Mouse (Mus musculus) CH12.LX (cell line): Measurements from ENCODE around the gene Kif19a. TPM values are rescaled to one million over a fixed set of nuclear protein-coding genes. Genes with fewer than 3 reads are reported as not detected.

ENCODE experiments used
- DNase-seq: peaks from one replicate; pipeline ENCODE4 v3.0.0-alpha.2; 2013; ENCODE audit errors: extremely low read depth
- H3K27ac ChIP-seq: 2 replicates; pipeline ENCODE4 v1.5.1; 2012; ENCODE audit warnings: low read depth, mild to moderate bottlenecking, control low read depth, moderate library complexity; ENCODE audit not compliant: insufficient read depth
- H3K27me3 ChIP-seq: replicated peaks from 2 replicates; pipeline ENCODE3; 2012; ENCODE audit warnings: inconsistent platforms
- H3K36me3 ChIP-seq, 2 experiments: replicated peaks in 1 of 2; 2 replicates each; pipeline versions ENCODE3 to v1.6.1; 2012; ENCODE audit warnings: inconsistent platforms in 1 of 2, low read length in 1 of 2, mild to moderate bottlenecking in 1 of 2, mixed read lengths in 1 of 2, moderate library complexity in 1 of 2; ENCODE audit not compliant: control insufficient read depth in 1 of 2, insufficient read depth in 1 of 2
- H3K4me1 ChIP-seq, 2 experiments: 2 replicates each; pipeline ENCODE4 v1.6.1; 2012; ENCODE audit warnings: inconsistent platforms in 1 of 2, moderate library complexity in 1 of 2; ENCODE audit not compliant: insufficient read depth in 2 of 2, control insufficient read depth in 1 of 2
- H3K4me2 ChIP-seq: 2 replicates; pipeline ENCODE4 v1.6.1; 2012; ENCODE audit warnings: low read depth, mild to moderate bottlenecking, control low read depth; ENCODE audit not compliant: poor library complexity, insufficient read depth, severe bottlenecking
- H3K4me3 ChIP-seq, 3 experiments: fragments of 150-350 bp in 1 of 3; sonication (generic) in 1 of 3; replicated peaks in 1 of 3; 2 replicates each; pipeline versions ENCODE3 to v1.5.1; 2011 to 2012; ENCODE audit warnings: low read depth in 2 of 3, low read length in 2 of 3, mild to moderate bottlenecking in 2 of 3, moderate library complexity in 2 of 3, control low read depth in 1 of 3, improper control_type of control experiment in 1 of 3, inconsistent platforms in 1 of 3, mixed read lengths in 1 of 3; ENCODE audit not compliant: poor library complexity in 1 of 3
- H3K79me2 ChIP-seq: replicated peaks from 2 replicates; pipeline ENCODE4 v1.6.1; 2012; ENCODE audit warnings: mild to moderate bottlenecking, moderate library complexity; ENCODE audit not compliant: control insufficient read depth, poor library complexity, insufficient read depth, severe bottlenecking; ENCODE audit errors: extremely low read depth
- H3K9ac ChIP-seq: 2 replicates; pipeline ENCODE4 v1.6.1; 2012; ENCODE audit warnings: low read depth, mild to moderate bottlenecking, control low read depth, moderate library complexity; ENCODE audit not compliant: insufficient read depth
- H3K9me3 ChIP-seq: replicated peaks from 2 replicates; pipeline ENCODE3; 2012; ENCODE audit warnings: low read length, inconsistent platforms, mixed read lengths
- CHD1 ChIP-seq: IDR thresholded peaks from 2 replicates; pipeline ENCODE4 v1.6.1; 2012; ENCODE audit warnings: low read depth, low read length, improper control_type of control experiment, inconsistent platforms
- CHD2 ChIP-seq: IDR thresholded peaks from 2 replicates; pipeline ENCODE4 v1.6.1; 2011; ENCODE audit warnings: low read length, improper control_type of control experiment
- E2F4 ChIP-seq: IDR thresholded peaks from 2 replicates; pipeline ENCODE4 v1.6.1; 2011; ENCODE audit warnings: low read depth, low read length, improper control_type of control experiment; ENCODE audit not compliant: insufficient replicate concordance
- ELF1 ChIP-seq: IDR thresholded peaks from 2 replicates; pipeline ENCODE4 v1.6.1; 2014; ENCODE audit warnings: low read depth, mild to moderate bottlenecking, inconsistent platforms, low read length, improper control_type of control experiment
- ETS1 ChIP-seq: conservative IDR thresholded peaks from 2 replicates; pipeline ENCODE4 v1.6.1; 2012; ENCODE audit warnings: low read depth, mild to moderate bottlenecking, inconsistent platforms, low read length, improper control_type of control experiment, moderate library complexity
- GABPA ChIP-seq: IDR thresholded peaks from 2 replicates; pipeline ENCODE4 v1.6.1; 2012; ENCODE audit warnings: low read depth, low read length, improper control_type of control experiment, inconsistent platforms; ENCODE audit not compliant: insufficient replicate concordance
- KAT2A ChIP-seq: IDR thresholded peaks from 2 replicates; pipeline ENCODE4 v1.6.1; 2012; ENCODE audit warnings: low read length, improper control_type of control experiment, inconsistent platforms; ENCODE audit not compliant: insufficient replicate concordance
- MAX ChIP-seq: IDR thresholded peaks from 2 replicates; pipeline ENCODE4 v1.6.1; 2011; ENCODE audit warnings: low read length, improper control_type of control experiment
- MAZ ChIP-seq: IDR thresholded peaks from 2 replicates; pipeline ENCODE4 v1.6.1; 2012; ENCODE audit warnings: low read depth, mild to moderate bottlenecking, inconsistent platforms, low read length, improper control_type of control experiment, moderate library complexity
- MEF2A ChIP-seq: IDR thresholded peaks from 2 replicates; pipeline ENCODE4 v1.6.1; 2014; ENCODE audit warnings: low read depth, mild to moderate bottlenecking, inconsistent platforms, low read length, improper control_type of control experiment, borderline replicate concordance
- MXI1 ChIP-seq: IDR thresholded peaks from 2 replicates; pipeline ENCODE4 v1.6.1; 2011; ENCODE audit warnings: mild to moderate bottlenecking, low read depth, low read length, improper control_type of control experiment
- NELFE ChIP-seq: IDR thresholded peaks from 2 replicates; pipeline ENCODE4 v1.6.1; 2011; ENCODE audit warnings: low read depth, low read length, improper control_type of control experiment
- NRF1 ChIP-seq: IDR thresholded peaks from 2 replicates; pipeline ENCODE4 v1.6.1; 2014; ENCODE audit warnings: low read depth, mild to moderate bottlenecking, inconsistent platforms, low read length, improper control_type of control experiment, moderate library complexity
- POLR2A ChIP-seq: IDR thresholded peaks from 2 replicates; pipeline ENCODE4 v1.6.1; 2011; ENCODE audit warnings: low read depth, mild to moderate bottlenecking, improper control_type of control experiment, low read length
- RAD21 ChIP-seq: IDR thresholded peaks from 2 replicates; pipeline ENCODE4 v1.6.1; 2011; ENCODE audit warnings: low read depth, mild to moderate bottlenecking, low read length, improper control_type of control experiment, moderate library complexity
- RCOR1 ChIP-seq: conservative IDR thresholded peaks from 2 replicates; pipeline ENCODE4 v1.6.1; 2012; ENCODE audit warnings: low read depth, mild to moderate bottlenecking, inconsistent platforms, low read length, improper control_type of control experiment
- SMC3 ChIP-seq: IDR thresholded peaks from 2 replicates; pipeline ENCODE4 v1.6.1; 2011; ENCODE audit warnings: low read depth, low read length, improper control_type of control experiment
- UBTF ChIP-seq: IDR thresholded peaks from 2 replicates; pipeline ENCODE4 v1.6.1; 2012; ENCODE audit warnings: low read depth, mild to moderate bottlenecking, inconsistent platforms, low read length, improper control_type of control experiment, moderate library complexity
- ZC3H11A ChIP-seq: IDR thresholded peaks from 2 replicates; pipeline ENCODE4 v1.6.1; 2012; ENCODE audit warnings: low read depth, mild to moderate bottlenecking, inconsistent platforms, low read length, improper control_type of control experiment
- ZKSCAN1 ChIP-seq: IDR thresholded peaks from 2 replicates; pipeline ENCODE4 v1.6.1; 2012; ENCODE audit warnings: low read depth, inconsistent platforms, low read length, improper control_type of control experiment, borderline replicate concordance
- dilution Hi-C: fragments of 300-500 bp; cut with MboI; formaldehyde crosslinking; loops from 2 replicates; pipeline ENCODE4 v1.14.3; 2020; ENCODE audit warnings: low sequenced_read_pairs; ENCODE audit not compliant: extremely low pct_unique_long_range_greater_than_20kb, extremely low pct_ligation_motif_present
- in situ Hi-C: fragments of 300-500 bp; cut with MboI; formaldehyde crosslinking; loops from 3 replicates; pipeline ENCODE4 v1.14.3; 2019; ENCODE audit warnings: low sequenced_read_pairs, low pct_ligation_motif_present, low pct_unique_long_range_greater_than_20kb, mixed read lengths
- polyA plus RNA-seq: library from polyadenylated mRNA; unstranded; fragments of >175 nt; gene quantifications from 2 replicates; pipeline ENCODE4 v1.2.1, GENCODE M21; 2012; ENCODE audit warnings: low read depth; ENCODE audit not compliant: insufficient read length
- total RNA-seq, 2 experiments: library from RNA; depleted of rRNA; stranded (reverse); fragments of 300-350 nt in 1 of 2; fragments of >200 nt in 1 of 2; gene quantifications; 2 replicates each; pipeline ENCODE4 v1.2.3; 2012 to 2014

Gene Kif19a
- total and polyA plus RNA-seq, 3 experiments, result 1.4 to 8.2 (median 1.9) TPM

- Histone ChIP-seq H3K4me2 (no peak overlapping the region), H3K79me2 (no peaks in the 10 kb centered on the region)
- dilution Hi-C loops, result no loop called here
- TF ChIP-seq ZKSCAN1 (no peak), KAT2A (no peak), MXI1 (no peak)
- TF ChIP-seq, all 38 proteins: peak for 0
- DNase-seq, result no peak
- Histone ChIP-seq H3K27me3 (peaks cover 5% of the 10 kb centered on the region), H3K27ac (no peak overlapping the region), H3K9me3 (peaks cover 3% of the 10 kb centered on the region), H3K4me1 (peaks cover 9 to 18% of the 10 kb centered on the region in 2 experiments), H3K9ac (no peak overlapping the region), H3K4me3 (no peak overlapping the region), H3K36me3 (no peaks in the 10 kb centered on the region)
- in situ Hi-C loops, result no loop called here
These were observed 44.7 kb upstream of the Kif19a start for GRCm38 (mm10) chr11:114720535-114720934.

GRCm38 (mm10) chr11:114722438-114722837, 42.8 kb upstream of the Kif19a start:
- Histone ChIP-seq H3K36me3 (no peaks in the 10 kb centered on the region), H3K4me3 (no peak overlapping the region), H3K27ac (no peak overlapping the region), H3K4me1 (peaks cover 12 to 18% of the 10 kb centered on the region in 2 experiments), H3K9ac (no peak overlapping the region), H3K9me3 (peaks cover 8% of the 10 kb centered on the region), H3K79me2 (no peaks in the 10 kb centered on the region), H3K4me2 (no peak overlapping the region), H3K27me3 (peaks cover 14% of the 10 kb centered on the region)
- DNase-seq, result no peak
- TF ChIP-seq RAD21, result no peak
- no peak for TF ChIP-seq MEF2A
- TF ChIP-seq RCOR1, result no peak
- no peak for TF ChIP-seq NELFE
- no peak for TF ChIP-seq MAZ
- TF ChIP-seq ETS1, result no peak
- TF ChIP-seq GABPA, result no peak
- TF ChIP-seq POLR2A, result no peak
- no peak for TF ChIP-seq CHD2
- no peak for TF ChIP-seq CHD1
- no peak for TF ChIP-seq KAT2A
- TF ChIP-seq UBTF, result no peak
- no peak for TF ChIP-seq ZC3H11A
- TF ChIP-seq ELF1, result no peak
- no peak for TF ChIP-seq MAX
- TF ChIP-seq E2F4, result no peak
- no peak for TF ChIP-seq NRF1
- TF ChIP-seq SMC3, result no peak
- dilution Hi-C loops (no loop called here), in situ Hi-C loops (no loop called here)
